Mouse (Mus musculus) lung, adult 2 months (tissue): ENCODE results near the gene Edn1.

Experiments used
- CTCF ChIP-seq: fragments of 200-500 bp; IDR thresholded peaks from 2 replicates; pipeline ENCODE4 v1.5.1; 2011; ENCODE audit warnings: mild to moderate bottlenecking, low read length, control low read depth; ENCODE audit not compliant: insufficient read depth
- POLR2A ChIP-seq: fragments of 200-500 bp; IDR thresholded peaks from 2 replicates; pipeline ENCODE4 v1.6.1; 2011; ENCODE audit warnings: low read depth, mild to moderate bottlenecking, control low read depth, low read length, borderline replicate concordance; ENCODE audit errors: extremely low read depth

DNA sequence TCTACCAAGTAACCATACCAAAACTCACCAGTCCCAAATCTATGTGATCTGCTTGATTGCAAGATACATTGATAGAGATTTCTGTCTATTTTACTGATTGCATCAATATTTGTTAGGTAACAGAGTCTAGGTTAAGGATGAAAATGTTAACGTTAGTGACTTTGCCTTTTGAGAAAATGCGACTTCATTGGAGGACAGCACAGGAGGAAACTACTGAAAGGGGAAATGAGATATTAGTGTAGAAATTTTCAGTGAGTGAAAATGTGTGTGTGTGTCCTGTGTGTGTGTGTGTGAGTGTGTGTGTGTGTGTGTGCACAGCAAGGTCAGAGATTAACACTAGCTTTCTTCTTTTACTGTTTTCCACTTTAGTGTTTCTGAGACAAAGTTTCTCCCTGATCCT lies 29.8 kb downstream of the Edn1 start:
- TF ChIP-seq CTCF, result no peak
- TF ChIP-seq POLR2A, result no peak
